Mouse (Mus musculus) lung, embryonic 14.5 days (tissue): Measurements from ENCODE around the gene Chkb. TPM values are rescaled to one million over a fixed set of nuclear protein-coding genes. Genes with fewer than 3 reads are reported as not detected.
A peak's percentile ranks its signal among the peaks of the same experiment; 100 is the strongest.

Experiments
- ATAC-seq: fragments of 200-750 bp; cut with Nextera tagmentation; 2 replicates; pipeline ENCODE4 v1.8.0; 2017; ENCODE audit warnings: mild to moderate bottlenecking, moderate TSS enrichment, moderate library complexity; ENCODE audit not compliant: insufficient read depth
- DNase-seq: peaks from one replicate; pipeline ENCODE4 v3.0.0-alpha.2; 2015
- H3K27ac ChIP-seq: fragments of 300-500 bp; sonication (generic); 2 replicates; pipeline ENCODE4 v1.5.1; 2014; ENCODE audit warnings: low read depth, mild to moderate bottlenecking, moderate library complexity
- H3K27me3 ChIP-seq: fragments of 300-500 bp; sonication (generic); 2 replicates; pipeline ENCODE4 v1.6.1; 2014; ENCODE audit warnings: low read length, control low read depth; ENCODE audit not compliant: insufficient read depth
- H3K36me3 ChIP-seq: fragments of 300-500 bp; sonication (generic); 2 replicates; pipeline ENCODE4 v1.6.1; 2014; ENCODE audit warnings: control low read depth; ENCODE audit not compliant: insufficient read depth
- H3K4me1 ChIP-seq: fragments of 300-500 bp; sonication (generic); 2 replicates; pipeline ENCODE4 v1.6.1; 2014; ENCODE audit warnings: antibody characterized with exemption, control low read depth; ENCODE audit not compliant: insufficient read depth
- H3K4me2 ChIP-seq: fragments of 300-500 bp; sonication (generic); 2 replicates; pipeline ENCODE4 v1.6.1; 2014; ENCODE audit warnings: mild to moderate bottlenecking
- H3K4me3 ChIP-seq: fragments of 300-500 bp; sonication (generic); 2 replicates; pipeline ENCODE4 v1.5.1; 2014; ENCODE audit warnings: low read depth, low read length
- H3K9ac ChIP-seq: fragments of 300-500 bp; sonication (generic); 2 replicates; pipeline ENCODE4 v1.6.1; 2014
- H3K9me3 ChIP-seq: fragments of 300-500 bp; sonication (generic); 2 replicates; pipeline ENCODE4 v1.6.1; 2016; ENCODE audit warnings: low read depth, low read length, control low read depth
- CTCF ChIP-seq: IDR thresholded peaks from 2 replicates; pipeline ENCODE4 v1.5.1; 2016; ENCODE audit warnings: antibody characterized with exemption, low read depth
- WGBS: fragments of 180-500 bp; shearing (Covaris S2); extraction: QIAGEN DNeasy Blood & Tissue Kit; methylation state at CpG from one replicate; pipeline ENCODE4 v1.1.7; 2014; 5-methylcytosine and 5-hydroxymethylcytosine counted together
- polyA plus RNA-seq: library from polyadenylated mRNA; unstranded; fragments of >200 nt; fragmentation: Nextera tagmentation; extraction: Ambion mirVana; gene quantifications from 2 replicates; pipeline ENCODE4 v1.2.1, GENCODE M21; 2014

Gene Chkb
- polyA plus RNA-seq, 1 experiment from 2014 or later, result 45.9 TPM

- ATAC-seq (no peak), DNase-seq (no peak)
- no peaks in the 10 kb centered on the region for H3K36me3 ChIP-seq
- no peaks in the 10 kb centered on the region for H3K27me3 ChIP-seq
- peak overlapping the region; percentile 55; the same call in 1 of the 2 replicates for H3K9ac ChIP-seq
- H3K27ac ChIP-seq, result no peak overlapping the region
- no peak for TF ChIP-seq CTCF
- peak overlapping the region; percentile 84 for H3K4me2 ChIP-seq
- no peaks in the 10 kb centered on the region for H3K9me3 ChIP-seq
- H3K4me1 ChIP-seq, result no peaks in the 10 kb centered on the region
- 81% methylated on average over 7 of the region's 7 CpGs for WGBS
- H3K4me3 ChIP-seq, result peak overlapping the region; percentile 57
Measured at GRCm38 (mm10) chr15:89475293-89475600, 45.5 kb upstream of the Chkb start.

DNA sequence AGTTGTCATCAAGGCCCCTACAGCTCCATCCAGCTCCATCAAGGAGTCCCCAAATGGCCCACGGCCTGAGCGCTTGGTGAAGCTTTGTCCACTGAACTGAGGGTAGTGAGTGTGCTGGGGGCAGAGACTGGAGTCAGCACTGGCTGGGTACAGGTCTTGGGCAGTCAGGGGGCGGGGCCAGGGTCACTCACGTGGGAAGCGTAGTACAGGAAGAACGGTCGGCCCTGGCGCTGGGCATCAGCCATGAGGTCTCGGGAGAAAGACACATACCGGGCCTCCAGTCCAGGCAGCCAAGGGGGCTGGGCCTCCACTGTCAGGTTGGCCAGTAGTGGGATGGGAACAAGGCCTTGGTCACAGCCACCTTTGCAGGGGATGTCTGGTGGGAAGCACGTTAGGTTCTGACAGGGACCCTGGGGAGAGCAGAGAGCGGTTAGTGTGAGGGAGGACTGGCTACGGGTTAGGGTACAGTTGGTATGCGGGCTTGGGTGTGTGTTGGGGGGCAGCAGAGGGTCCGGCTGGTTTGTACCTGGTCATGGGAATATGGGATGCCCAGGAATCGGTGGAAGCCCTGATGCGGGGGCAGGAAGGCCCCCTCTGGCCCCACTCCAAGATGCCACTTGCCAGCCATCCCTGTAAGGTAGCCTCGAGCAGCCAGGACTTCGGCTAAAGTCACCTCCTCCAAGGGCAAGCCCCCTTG lies 45.0 kb upstream of the Chkb start:
- DNase-seq (no peak), ATAC-seq (no peak)
- no peak overlapping the region for H3K4me3 ChIP-seq
- no peaks in the 10 kb centered on the region for H3K27me3 ChIP-seq
- no peak overlapping the region for H3K27ac ChIP-seq
- no peaks in the 10 kb centered on the region for H3K4me1 ChIP-seq
- H3K9me3 ChIP-seq, result no peaks in the 10 kb centered on the region
- H3K9ac ChIP-seq, result no peak overlapping the region
- no peak for TF ChIP-seq CTCF
- 91% methylated on average over 19 of the region's 19 CpGs for WGBS
- no peaks in the 10 kb centered on the region for H3K36me3 ChIP-seq
- H3K4me2 ChIP-seq, result peak overlapping the region; percentile 84; the same call in 1 of the 2 replicates

DNA sequence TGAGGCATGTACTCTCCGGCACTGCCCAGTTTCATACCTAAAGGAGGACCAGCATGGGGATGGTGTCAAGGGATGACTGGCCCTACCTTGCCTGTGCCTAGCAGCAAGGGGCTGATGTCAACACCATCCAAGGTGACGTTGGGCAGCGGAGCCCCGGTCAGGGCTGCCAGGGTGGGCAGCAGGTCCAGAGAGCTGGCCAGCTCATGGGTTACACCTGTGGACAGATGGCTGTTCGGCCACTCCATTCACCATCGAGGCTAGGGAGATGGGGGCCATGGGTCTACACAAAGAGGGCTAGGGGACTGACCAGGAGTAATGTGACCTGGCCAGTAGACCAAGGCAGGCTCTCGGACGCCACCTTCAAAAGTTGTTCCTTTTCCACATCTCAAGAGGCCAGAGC lies 44.2 kb upstream of the Chkb start:
- H3K4me2 ChIP-seq, result no peak overlapping the region
- H3K9ac ChIP-seq, result no peak overlapping the region
- H3K36me3 ChIP-seq, result no peaks in the 10 kb centered on the region
- DNase-seq (no peak), ATAC-seq (no peak)
- H3K4me1 ChIP-seq, result no peaks in the 10 kb centered on the region
- no peaks in the 10 kb centered on the region for H3K9me3 ChIP-seq
- no peak overlapping the region for H3K4me3 ChIP-seq
- no peaks in the 10 kb centered on the region for H3K27me3 ChIP-seq
- H3K27ac ChIP-seq, result no peak overlapping the region
- 95% methylated on average over 8 of the region's 8 CpGs for WGBS
- no peak for TF ChIP-seq CTCF

GRCm38 (mm10) chr15:89473370-89473769 lies 43.7 kb upstream of the Chkb start:
- Histone ChIP-seq H3K9ac (no peak overlapping the region), H3K9me3 (no peaks in the 10 kb centered on the region), H3K4me1 (no peaks in the 10 kb centered on the region), H3K27me3 (no peaks in the 10 kb centered on the region), H3K4me3 (no peak overlapping the region), H3K27ac (no peak overlapping the region), H3K36me3 (no peaks in the 10 kb centered on the region), H3K4me2 (no peak overlapping the region)
- DNase-seq (no peak), ATAC-seq (no peak)
- WGBS, result 69% methylated on average over 9 of the region's 9 CpGs
- TF ChIP-seq CTCF, result no peak

GRCm38 (mm10) chr15:89471476-89471875 lies 41.8 kb upstream of the Chkb start:
- H3K4me1 ChIP-seq, result no peaks in the 10 kb centered on the region
- no peak overlapping the region for H3K27ac ChIP-seq
- ATAC-seq (no peak), DNase-seq (no peak)
- H3K4me2 ChIP-seq, result no peak overlapping the region
- H3K4me3 ChIP-seq, result no peak overlapping the region
- H3K9me3 ChIP-seq, result no peaks in the 10 kb centered on the region
- no peak overlapping the region for H3K9ac ChIP-seq
- no peak for TF ChIP-seq CTCF
- H3K27me3 ChIP-seq, result no peaks in the 10 kb centered on the region
- no peaks in the 10 kb centered on the region for H3K36me3 ChIP-seq
- WGBS, result 77% methylated on average over 4 of the region's 4 CpGs

DNA sequence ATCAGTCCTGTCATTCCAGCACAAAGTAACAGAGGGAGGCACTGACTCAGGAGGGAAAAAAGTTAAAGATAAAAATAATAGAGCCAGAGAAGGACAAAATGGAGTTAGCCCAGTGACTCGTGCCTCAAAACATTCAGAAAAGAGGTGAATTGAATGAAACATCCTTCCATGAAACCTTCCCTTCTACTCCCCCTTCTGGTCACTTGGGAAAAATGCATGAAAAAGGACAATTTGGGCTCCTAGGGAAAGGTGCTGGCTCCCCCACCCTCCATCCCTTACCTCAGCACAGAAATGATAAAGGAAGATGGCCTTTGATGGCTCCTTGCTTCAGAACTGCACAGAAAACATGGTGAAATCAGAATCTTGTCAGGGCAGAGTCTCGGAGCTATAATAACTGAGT lies 38.9 kb upstream of the Chkb start:
- H3K4me2 ChIP-seq, result no peak overlapping the region
- no peaks in the 10 kb centered on the region for H3K4me1 ChIP-seq
- ATAC-seq, result no peak
- H3K9me3 ChIP-seq, result no peaks in the 10 kb centered on the region
- H3K9ac ChIP-seq, result no peak overlapping the region
- no peaks in the 10 kb centered on the region for H3K36me3 ChIP-seq
- TF ChIP-seq CTCF, result peak; percentile 64
- 31% methylated on average over 2 of the region's 2 CpGs for WGBS
- H3K27me3 ChIP-seq, result no peaks in the 10 kb centered on the region
- no peak overlapping the region for H3K27ac ChIP-seq
- DNase-seq, result peak; percentile 57
- H3K4me3 ChIP-seq, result no peak overlapping the region

DNA sequence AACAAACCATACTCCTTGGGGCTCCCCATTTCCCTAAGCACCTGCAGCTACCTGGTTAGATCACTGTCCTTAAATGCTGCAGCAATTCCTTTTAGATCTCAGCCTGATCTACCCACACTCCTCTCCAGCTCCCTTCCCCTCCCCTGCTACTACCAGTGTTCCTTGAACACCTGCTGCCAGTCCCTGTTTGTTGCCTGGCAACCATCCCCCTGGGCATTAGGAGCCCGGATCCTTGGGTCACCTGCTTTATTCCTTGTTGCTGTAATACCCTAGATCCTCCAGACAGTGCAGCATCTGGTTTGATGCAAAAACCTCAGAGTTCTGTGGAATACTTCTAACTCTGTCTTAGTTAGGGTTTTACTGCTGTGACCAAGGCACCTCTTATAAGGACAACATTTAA lies 35.3 kb upstream of the Chkb start:
- no peaks in the 10 kb centered on the region for H3K36me3 ChIP-seq
- TF ChIP-seq CTCF, result no peak
- H3K27ac ChIP-seq, result no peak overlapping the region
- no peak overlapping the region for H3K4me2 ChIP-seq
- DNase-seq, result no peak
- H3K9me3 ChIP-seq, result no peaks in the 10 kb centered on the region
- WGBS, result 0% methylated on average over 1 of the region's 1 CpGs
- no peaks in the 10 kb centered on the region for H3K27me3 ChIP-seq
- H3K9ac ChIP-seq, result no peak overlapping the region
- no peaks in the 10 kb centered on the region for H3K4me1 ChIP-seq
- no peak for ATAC-seq
- no peak overlapping the region for H3K4me3 ChIP-seq
